Mouse (Mus musculus): ENCODE results near the gene Gcnt2. TPM values are rescaled to one million over a fixed set of nuclear protein-coding genes. Genes with fewer than 3 reads are reported as not detected.

The Gcnt2 gene
- polyA plus RNA-seq, 1 experiment, result 6.3 TPM

DNA sequence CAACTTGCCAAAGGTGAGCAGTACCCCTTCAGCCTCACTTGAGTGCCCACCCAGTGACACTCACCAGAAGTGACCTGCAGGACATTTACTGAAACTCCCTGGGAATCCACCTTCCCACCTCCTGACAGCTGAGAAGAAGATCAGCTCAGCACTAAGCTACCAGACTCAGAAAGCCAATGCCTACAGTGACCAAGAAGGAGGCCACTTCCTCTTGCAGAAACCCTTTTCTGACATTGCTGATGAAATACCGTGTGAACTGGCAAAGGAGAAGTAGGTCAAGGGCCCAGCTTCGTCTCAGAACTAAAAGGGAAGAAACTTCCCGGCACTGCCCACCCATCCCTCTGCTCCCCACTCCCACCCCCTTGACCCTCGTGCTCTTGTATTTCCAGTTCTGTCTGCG, 109.0 kb downstream of the Gcnt2 start:
- Histone ChIP-seq H3K4me3 (ENCODE audit: insufficient read depth, poor library complexity, severe bottlenecking) (no peak overlapping the region), H3K79me3 (ENCODE audit: low read depth) (no peaks in the 10 kb centered on the region), H3K27me3 (ENCODE audit: control insufficient read depth, insufficient read depth, insufficient read length) (no peaks in the 10 kb centered on the region), H3K36me3 (ENCODE audit: control insufficient read depth, insufficient read depth) (no peaks in the 10 kb centered on the region), H3ac (ENCODE audit: control insufficient read depth, insufficient read length, low read depth) (no peak overlapping the region), H3K79me2 (ENCODE audit: control insufficient read depth, insufficient read depth) (no peaks in the 10 kb centered on the region)
- no peak for TF ChIP-seq CTCF (IDR thresholded peaks at IDR 0.05; ENCODE audit: control insufficient read depth, insufficient read depth, insufficient read length)
- no peak for TF ChIP-seq USF1 (IDR thresholded peaks at IDR 0.05; ENCODE audit: low read depth)
- no peak for TF ChIP-seq MYOD1 (IDR thresholded peaks at IDR 0.05; ENCODE audit: control insufficient read depth, insufficient read length, low read depth)
- no peak for TF ChIP-seq CEBPB (IDR thresholded peaks at IDR 0.05; ENCODE audit: low read depth)
- TF ChIP-seq MYOG (IDR thresholded peaks at IDR 0.05; ENCODE audit: control insufficient read depth, extremely low read depth, insufficient read length), result no peak
- no peak for TF ChIP-seq FOSL1 (IDR thresholded peaks at IDR 0.05; ENCODE audit: insufficient read depth, low read length, poor library complexity, severe bottlenecking)
- no peak for TF ChIP-seq MAX (IDR thresholded peaks at IDR 0.05)

- Histone ChIP-seq H3K79me3 (ENCODE audit: low read depth) (no peaks in the 10 kb centered on the region), H3K36me3 (ENCODE audit: control insufficient read depth, insufficient read depth) (no peaks in the 10 kb centered on the region), H3ac (ENCODE audit: control insufficient read depth, insufficient read length, low read depth) (no peak overlapping the region), H3K27me3 (ENCODE audit: control insufficient read depth, insufficient read depth, insufficient read length) (no peaks in the 10 kb centered on the region), H3K4me3 (ENCODE audit: insufficient read depth, poor library complexity, severe bottlenecking) (no peak overlapping the region), H3K79me2 (ENCODE audit: control insufficient read depth, insufficient read depth) (no peaks in the 10 kb centered on the region)
- TF ChIP-seq CTCF (IDR thresholded peaks at IDR 0.05; ENCODE audit: control insufficient read depth, insufficient read depth, insufficient read length) (no peak), USF1 (IDR thresholded peaks at IDR 0.05; ENCODE audit: low read depth) (no peak)
These were observed 110.3 kb downstream of the Gcnt2 start for GRCm38 (mm10) chr13:40969761-40970390.

- TF ChIP-seq MYOD1 (IDR thresholded peaks at IDR 0.05; ENCODE audit: control insufficient read depth, insufficient read length, low read depth), result no peak
- TF ChIP-seq CEBPB (IDR thresholded peaks at IDR 0.05; ENCODE audit: low read depth), result no peak
- TF ChIP-seq CTCF (IDR thresholded peaks at IDR 0.05; ENCODE audit: control insufficient read depth, insufficient read depth, insufficient read length), result no peak
- TF ChIP-seq MAX (IDR thresholded peaks at IDR 0.05), result no peak
- TF ChIP-seq FOSL1 (IDR thresholded peaks at IDR 0.05; ENCODE audit: insufficient read depth, low read length, poor library complexity, severe bottlenecking), result no peak
- no peak for TF ChIP-seq MYOG (IDR thresholded peaks at IDR 0.05; ENCODE audit: control insufficient read depth, extremely low read depth, insufficient read length)
- TF ChIP-seq USF1 (IDR thresholded peaks at IDR 0.05; ENCODE audit: low read depth), result no peak
These were observed 111.7 kb downstream of the Gcnt2 start for GRCm38 (mm10) chr13:40971261-40971660.

GRCm38 (mm10) chr13:40971831-40972230, 112.3 kb downstream of the Gcnt2 start:
- Histone ChIP-seq H3K4me3 (ENCODE audit: insufficient read depth, poor library complexity, severe bottlenecking) (no peak overlapping the region), H3ac (ENCODE audit: control insufficient read depth, insufficient read length, low read depth) (no peak overlapping the region), H3K27me3 (ENCODE audit: control insufficient read depth, insufficient read depth, insufficient read length) (no peaks in the 10 kb centered on the region), H3K36me3 (ENCODE audit: control insufficient read depth, insufficient read depth) (no peaks in the 10 kb centered on the region), H3K79me2 (ENCODE audit: control insufficient read depth, insufficient read depth) (no peaks in the 10 kb centered on the region), H3K79me3 (ENCODE audit: low read depth) (no peaks in the 10 kb centered on the region)
- no peak for TF ChIP-seq MYOD1 (IDR thresholded peaks at IDR 0.05; ENCODE audit: control insufficient read depth, insufficient read length, low read depth)
- no peak for TF ChIP-seq CTCF (IDR thresholded peaks at IDR 0.05; ENCODE audit: control insufficient read depth, insufficient read depth, insufficient read length)
- no peak for TF ChIP-seq USF1 (IDR thresholded peaks at IDR 0.05; ENCODE audit: low read depth)
- TF ChIP-seq MAX (IDR thresholded peaks at IDR 0.05), result no peak
- no peak for TF ChIP-seq MYOG (IDR thresholded peaks at IDR 0.05; ENCODE audit: control insufficient read depth, extremely low read depth, insufficient read length)

More at GRCm38 (mm10) chr13:40971261-40971660, 111.7 kb downstream of the Gcnt2 start:
- H3ac ChIP-seq (ENCODE audit: control insufficient read depth, insufficient read length, low read depth), result no peak overlapping the region
- H3K79me3 ChIP-seq (ENCODE audit: low read depth), result no peaks in the 10 kb centered on the region
- H3K79me2 ChIP-seq (ENCODE audit: control insufficient read depth, insufficient read depth), result no peaks in the 10 kb centered on the region
- no peaks in the 10 kb centered on the region for H3K27me3 ChIP-seq (ENCODE audit: control insufficient read depth, insufficient read depth, insufficient read length)
- H3K4me3 ChIP-seq (ENCODE audit: insufficient read depth, poor library complexity, severe bottlenecking), result no peak overlapping the region
- no peaks in the 10 kb centered on the region for H3K36me3 ChIP-seq (ENCODE audit: control insufficient read depth, insufficient read depth)

DNA sequence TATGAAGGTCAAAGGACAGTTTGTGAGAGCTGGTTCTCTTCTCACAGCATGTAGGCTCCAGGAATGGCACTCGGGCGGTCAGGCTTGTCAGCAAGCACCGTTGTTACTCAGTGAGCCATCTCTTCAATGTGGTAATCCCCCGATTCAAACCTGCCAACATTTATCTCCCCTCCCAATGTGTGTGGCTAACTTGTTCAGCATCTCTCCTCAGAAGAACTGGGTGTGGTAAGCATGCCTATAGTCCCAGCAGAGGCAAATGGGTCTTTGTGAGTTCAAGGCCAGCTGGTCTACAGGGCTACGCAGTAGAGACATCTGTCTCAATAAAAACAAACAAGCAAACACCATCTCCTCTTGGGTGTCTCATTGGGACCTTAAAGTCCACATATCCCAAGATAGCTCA, 113.4 kb downstream of the Gcnt2 start:
- Histone ChIP-seq H3K79me3 (ENCODE audit: low read depth) (no peaks in the 10 kb centered on the region), H3K36me3 (ENCODE audit: control insufficient read depth, insufficient read depth) (no peaks in the 10 kb centered on the region), H3K79me2 (ENCODE audit: control insufficient read depth, insufficient read depth) (no peaks in the 10 kb centered on the region), H3K27me3 (ENCODE audit: control insufficient read depth, insufficient read depth, insufficient read length) (no peaks in the 10 kb centered on the region), H3K4me3 (ENCODE audit: insufficient read depth, poor library complexity, severe bottlenecking) (no peak overlapping the region), H3ac (ENCODE audit: control insufficient read depth, insufficient read length, low read depth) (no peak overlapping the region)
- TF ChIP-seq CTCF (IDR thresholded peaks at IDR 0.05; ENCODE audit: control insufficient read depth, insufficient read depth, insufficient read length) (no peak), MAX (IDR thresholded peaks at IDR 0.05) (no peak), MYOD1 (IDR thresholded peaks at IDR 0.05; ENCODE audit: control insufficient read depth, insufficient read length, low read depth) (no peak), MYOG (IDR thresholded peaks at IDR 0.05; ENCODE audit: control insufficient read depth, extremely low read depth, insufficient read length) (no peak), USF1 (IDR thresholded peaks at IDR 0.05; ENCODE audit: low read depth) (no peak), CEBPB (IDR thresholded peaks at IDR 0.05; ENCODE audit: low read depth) (no peak), FOSL1 (IDR thresholded peaks at IDR 0.05; ENCODE audit: insufficient read depth, low read length, poor library complexity, severe bottlenecking) (no peak)

DNA sequence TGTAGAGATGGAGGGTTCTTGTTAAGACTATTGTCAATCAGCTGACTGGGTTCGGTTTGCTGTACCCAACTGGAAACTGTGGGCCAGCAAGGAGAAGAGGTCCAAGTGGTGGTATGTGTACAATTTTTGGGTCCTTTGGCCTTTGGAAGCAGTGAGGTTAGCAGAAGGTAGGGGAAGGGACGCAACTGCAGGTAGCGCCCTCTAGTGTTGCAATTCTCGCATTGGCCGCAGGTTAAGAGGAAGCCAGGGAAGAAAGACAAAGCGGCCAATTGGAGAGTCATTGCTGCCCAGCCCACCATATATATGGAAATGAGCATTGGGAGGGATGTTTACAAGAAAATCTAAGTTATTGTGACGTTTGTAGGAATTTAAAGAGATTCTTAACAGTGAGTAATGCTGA, 118.1 kb downstream of the Gcnt2 start:
- Histone ChIP-seq H3K4me3 (ENCODE audit: insufficient read depth, poor library complexity, severe bottlenecking) (no peak overlapping the region), H3K36me3 (ENCODE audit: control insufficient read depth, insufficient read depth) (no peaks in the 10 kb centered on the region), H3K79me2 (ENCODE audit: control insufficient read depth, insufficient read depth) (no peaks in the 10 kb centered on the region), H3K79me3 (ENCODE audit: low read depth) (no peaks in the 10 kb centered on the region), H3K27me3 (ENCODE audit: control insufficient read depth, insufficient read depth, insufficient read length) (no peaks in the 10 kb centered on the region), H3ac (ENCODE audit: control insufficient read depth, insufficient read length, low read depth) (no peak overlapping the region)
- TF ChIP-seq CTCF (IDR thresholded peaks at IDR 0.05; ENCODE audit: control insufficient read depth, insufficient read depth, insufficient read length), result peak; percentile 31
- no peak for TF ChIP-seq FOSL1 (IDR thresholded peaks at IDR 0.05; ENCODE audit: insufficient read depth, low read length, poor library complexity, severe bottlenecking)
